Mouse (Mus musculus) kidney, postnatal 0 days (tissue): Measurements from ENCODE around the gene Tmem206. TPM values are rescaled to one million over a fixed set of nuclear protein-coding genes. Genes with fewer than 3 reads are reported as not detected.

Source experiments
- ATAC-seq: fragments of 200-750 bp; cut with Nextera tagmentation; replicated peaks from 2 replicates; pipeline ENCODE4 v1.8.0; 2017; ENCODE audit warnings: low read depth, moderate number of reproducible peaks, moderate TSS enrichment, moderate library complexity; ENCODE audit not compliant: low FRiP score
- DNase-seq: peaks from one replicate; pipeline ENCODE4 v3.0.0-alpha.2; 2016; ENCODE audit warnings: low spot score
- H3K27ac ChIP-seq: fragments of 300-500 bp; sonication (generic); 2 replicates; pipeline ENCODE4 v1.5.1; 2014; ENCODE audit warnings: mild to moderate bottlenecking
- H3K27me3 ChIP-seq: fragments of 300-500 bp; sonication (generic); 2 replicates; pipeline ENCODE4 v1.6.1; 2014; ENCODE audit warnings: low read length, mixed read lengths; ENCODE audit not compliant: insufficient read depth
- H3K36me3 ChIP-seq: fragments of 300-500 bp; sonication (generic); 2 replicates; pipeline ENCODE4 v1.6.1; 2014; ENCODE audit warnings: low read length, mixed read lengths; ENCODE audit not compliant: insufficient read depth
- H3K4me1 ChIP-seq: fragments of 300-500 bp; sonication (generic); replicated peaks from 2 replicates; pipeline ENCODE4 v1.6.1; 2014; ENCODE audit warnings: antibody characterized with exemption, low read length, mixed read lengths; ENCODE audit not compliant: insufficient read depth
- H3K4me2 ChIP-seq: fragments of 300-500 bp; sonication (generic); 2 replicates; pipeline ENCODE4 v1.6.1; 2014; ENCODE audit warnings: mild to moderate bottlenecking, low read length, moderate library complexity, mixed read lengths
- H3K4me3 ChIP-seq: fragments of 300-500 bp; sonication (generic); replicated peaks from 2 replicates; pipeline ENCODE4 v1.5.1; 2014; ENCODE audit warnings: low read depth, low read length
- H3K9ac ChIP-seq: fragments of 300-500 bp; sonication (generic); 2 replicates; pipeline ENCODE4 v1.6.1; 2014; ENCODE audit warnings: low read depth, low read length
- H3K9me3 ChIP-seq: fragments of 300-500 bp; sonication (generic); replicated peaks from 2 replicates; pipeline ENCODE4 v1.6.1; 2016; ENCODE audit warnings: low read length, inconsistent platforms, mixed read lengths
- CTCF ChIP-seq: IDR thresholded peaks from 2 replicates; pipeline ENCODE4 v1.5.1; 2016; ENCODE audit warnings: antibody characterized with exemption, low read depth, mild to moderate bottlenecking, moderate library complexity
- WGBS: fragments of 180-500 bp; shearing (Covaris S2); extraction: QIAGEN DNeasy Blood & Tissue Kit; methylation state at CpG from one replicate; pipeline ENCODE4 v1.1.7; 2014; 5-methylcytosine and 5-hydroxymethylcytosine counted together
- polyA plus RNA-seq: library from polyadenylated mRNA; unstranded; fragments of >200 nt; fragmentation: Nextera tagmentation; extraction: Ambion mirVana; gene quantifications from 2 replicates; pipeline ENCODE4 v1.2.1, GENCODE M21; 2015

Tmem206 gene
- polyA plus RNA-seq, 1 experiment from 2014 or later, result 19.7 TPM

- H3K9me3 ChIP-seq, result no peaks in the 10 kb centered on the region
- peaks cover 3% of the 10 kb centered on the region; the same call in 1 of the 2 replicates for H3K36me3 ChIP-seq
- no peaks in the 10 kb centered on the region for H3K27me3 ChIP-seq
- H3K4me3 ChIP-seq, result no peak overlapping the region
- no peak for TF ChIP-seq CTCF
- DNase-seq (no peak), ATAC-seq (no peak)
- no peak overlapping the region for H3K27ac ChIP-seq
- no peak overlapping the region for H3K4me2 ChIP-seq
- H3K9ac ChIP-seq, result no peak overlapping the region
- H3K4me1 ChIP-seq, result no peaks in the 10 kb centered on the region
Observed at GRCm38 (mm10) chr1:191369140-191369539, 43.4 kb downstream of the Tmem206 start.

GRCm38 (mm10) chr1:191374993-191375643 is 49.4 kb downstream of the Tmem206 start:
- Histone ChIP-seq H3K4me1 (no peaks in the 10 kb centered on the region), H3K27me3 (no peaks in the 10 kb centered on the region), H3K27ac (no peak overlapping the region), H3K9me3 (no peaks in the 10 kb centered on the region), H3K4me2 (no peak overlapping the region), H3K4me3 (no peak overlapping the region), H3K9ac (no peak overlapping the region), H3K36me3 (no peaks in the 10 kb centered on the region)
- TF ChIP-seq CTCF, result no peak
- no peak for ATAC-seq
- WGBS, result 90% methylated on average over 10 of the region's 10 CpGs
- DNase-seq, result no peak

- Histone ChIP-seq H3K9ac (no peak overlapping the region), H3K27ac (no peak overlapping the region), H3K4me1 (no peaks in the 10 kb centered on the region), H3K27me3 (no peaks in the 10 kb centered on the region), H3K4me3 (no peak overlapping the region), H3K9me3 (no peaks in the 10 kb centered on the region), H3K4me2 (no peak overlapping the region), H3K36me3 (no peaks in the 10 kb centered on the region)
- 83% methylated on average over 5 of the region's 5 CpGs for WGBS
- no peak for TF ChIP-seq CTCF
- ATAC-seq (no peak), DNase-seq (no peak)
Observed at GRCm38 (mm10) chr1:191375644-191375998, 49.9 kb downstream of the Tmem206 start.

- WGBS, result 97% methylated on average over 2 of the region's 2 CpGs
Observed at GRCm38 (mm10) chr1:191378080-191378479, 52.4 kb downstream of the Tmem206 start.

GRCm38 (mm10) chr1:191380843-191381242 is 55.1 kb downstream of the Tmem206 start:
- WGBS, result 87% methylated on average over 3 of the region's 3 CpGs
- Histone ChIP-seq H3K27ac (no peak overlapping the region), H3K9me3 (no peaks in the 10 kb centered on the region), H3K9ac (no peak overlapping the region), H3K4me2 (no peak overlapping the region), H3K36me3 (no peaks in the 10 kb centered on the region), H3K4me1 (no peaks in the 10 kb centered on the region), H3K27me3 (no peaks in the 10 kb centered on the region), H3K4me3 (no peak overlapping the region)
- TF ChIP-seq CTCF, result no peak
- no peak for DNase-seq
- no peak for ATAC-seq

More at GRCm38 (mm10) chr1:191378080-191378479, 52.4 kb downstream of the Tmem206 start:
- no peaks in the 10 kb centered on the region for H3K9me3 ChIP-seq
- H3K27me3 ChIP-seq, result no peaks in the 10 kb centered on the region
- H3K4me2 ChIP-seq, result no peak overlapping the region
- no peaks in the 10 kb centered on the region for H3K4me1 ChIP-seq
- no peak for TF ChIP-seq CTCF
- no peaks in the 10 kb centered on the region for H3K36me3 ChIP-seq
- ATAC-seq (no peak), DNase-seq (no peak)
- no peak overlapping the region for H3K27ac ChIP-seq
- H3K9ac ChIP-seq, result no peak overlapping the region
- H3K4me3 ChIP-seq, result no peak overlapping the region

- H3K4me2 ChIP-seq, result no peak overlapping the region
- no peaks in the 10 kb centered on the region for H3K27me3 ChIP-seq
- DNase-seq (no peak), ATAC-seq (no peak)
- H3K27ac ChIP-seq, result no peak overlapping the region
- no peaks in the 10 kb centered on the region for H3K9me3 ChIP-seq
- H3K9ac ChIP-seq, result no peak overlapping the region
- H3K36me3 ChIP-seq, result no peaks in the 10 kb centered on the region
- no peaks in the 10 kb centered on the region for H3K4me1 ChIP-seq
- TF ChIP-seq CTCF, result no peak
- WGBS, result 81% methylated on average over 11 of the region's 11 CpGs
- no peak overlapping the region for H3K4me3 ChIP-seq
Observed at GRCm38 (mm10) chr1:191381955-191382736, 56.4 kb downstream of the Tmem206 start.
